ENCODE assay signal across 8 mouse cellular contexts in genomic region chr16:91043461-91044248, GRCm38 (mm10). TPM values are rescaled to one million over a fixed set of nuclear protein-coding genes. Genes with fewer than 3 reads are reported as not detected.
A peak's percentile ranks its signal among the peaks of the same experiment; 100 is the strongest.
DNase-seq lines count a peak whose midpoint lies in the region; ATAC-seq lines count a peak whose summit lies in the region.

No protein-coding gene starts in this region.

- ATAC-seq in hindbrain, embryonic 16.5 days, result peak; percentile 64
- ATAC-seq in megakaryocyte progenitor cell, adult 5-6 weeks (replicated peaks; ENCODE audit: poor library complexity), result peak; percentile 49

- H3K9ac ChIP-seq in hindbrain, embryonic 16.5 days (ENCODE audit: low read depth, low read length), result peak overlapping the region; percentile 91

- intact Hi-C loops in left cerebral cortex, postnatal 10 days (cut with DNase I), result no loop called here

- no peaks in the 10 kb centered on the region for H3K9me3 ChIP-seq in hindbrain, embryonic 16.5 days (ENCODE audit: control insufficient read depth, low read length)

- DNase-seq in R1 (ENCODE audit: low read depth, low spot score), result peak; percentile 82
- DNase-seq in cerebellum, adult 9-11 months, result peak; percentile 67
- DNase-seq in frontal cortex, postnatal 14 days (ENCODE audit: low spot score in 2 of 2), result peak; percentile 30 to 39
- peak; percentile 20 to 85 for DNase-seq in left cerebral cortex, postnatal 10 days (ENCODE audit: extremely low spot score in 1 of 2, low spot score in 2 of 2)
- DNase-seq in right cerebral cortex, postnatal 10 days (ENCODE audit: low spot score in 2 of 2), result peak; percentile 69 to 73
- peak; percentile 61 to 73 for DNase-seq in urinary bladder, postnatal 4 days (ENCODE audit: low spot score in 2 of 2)

- H3K4me1 ChIP-seq in hindbrain, embryonic 16.5 days (ENCODE audit: control insufficient read depth, insufficient read depth, low read depth, low read length), result peaks cover 11% of the 10 kb centered on the region

- H3K4me3 ChIP-seq in hindbrain, embryonic 16.5 days (ENCODE audit: low read length), result peak overlapping the region; percentile 74

- H3K36me3 ChIP-seq in hindbrain, embryonic 16.5 days (ENCODE audit: control insufficient read depth, insufficient read depth, low read length), result no peaks in the 10 kb centered on the region; the same call in 1 of the 2 replicates

- H3K4me2 ChIP-seq in hindbrain, embryonic 16.5 days (ENCODE audit: low read length), result peak overlapping the region; percentile 76

- no peaks in the 10 kb centered on the region for H3K27me3 ChIP-seq in hindbrain, embryonic 16.5 days (replicated peaks; ENCODE audit: control insufficient read depth, insufficient read depth, low read length)

- peak overlapping the region; percentile 96 for H3K27ac ChIP-seq in hindbrain, embryonic 16.5 days (ENCODE audit: low read depth, low read length)

- under 1% methylated on average over 57 of the region's 63 CpGs for WGBS in hindbrain, embryonic 16.5 days

RNA-seq across cellular contexts. Expression of gene Paxbp1, which starts 0.7 kb away (rescaled TPM):
- 48.8 and 60.2 TPM in 2 replicates for polyA plus RNA-seq in hindbrain, embryonic 16.5 days (2015; fragmentation: Nextera tagmentation; extraction: Ambion mirVana)
- 10 to 100 TPM; 57.1 to 57.5 TPM for total RNA-seq in left cerebral cortex, postnatal 10 days (2021)
- 69.4 and 95.7 TPM in 2 replicates for total RNA-seq in megakaryocyte progenitor cell, adult 5-6 weeks (2015)
- total RNA-seq in megakaryocyte progenitor cell, adult 5-6 weeks (2017), result 77.0 and 96.2 TPM in 2 replicates

RNA-seq across cellular contexts. Expression of gene Synj1, which starts 32.5 kb away (rescaled TPM):
- polyA plus RNA-seq in hindbrain, embryonic 16.5 days (2015; fragmentation: Nextera tagmentation; extraction: Ambion mirVana), result 48.6 and 50.3 TPM in 2 replicates
- total RNA-seq in left cerebral cortex, postnatal 10 days (2021), result 100 to 1,000 TPM; 231 to 243 TPM
- 38.8 and 46.3 TPM in 2 replicates for total RNA-seq in megakaryocyte progenitor cell, adult 5-6 weeks (2015)
- 16.2 and 19.1 TPM in 2 replicates for total RNA-seq in megakaryocyte progenitor cell, adult 5-6 weeks (2017)

RNA-seq across cellular contexts. Expression of gene 4932438H23Rik, which starts 51.3 kb away (rescaled TPM):
- 0.88 and 1.9 TPM in 2 replicates for polyA plus RNA-seq in hindbrain, embryonic 16.5 days (2015; fragmentation: Nextera tagmentation; extraction: Ambion mirVana)
- total RNA-seq in left cerebral cortex, postnatal 10 days (2021), result under 1 TPM; 0.32 to 0.34 TPM
- not detected in 2 replicates for total RNA-seq in megakaryocyte progenitor cell, adult 5-6 weeks (2015)
- total RNA-seq in megakaryocyte progenitor cell, adult 5-6 weeks (2017), result not detected in 2 replicates

Comparison
In these comparisons a context has a peak if more than half of its experiments do, and no peak if none do; other contexts are left out.
1. Peak in every context shown above with its lines: DNase-seq, ATAC-seq, H3K4me3 ChIP-seq and H3K27ac ChIP-seq.
2. RNA of gene Synj1, which starts 32.5 kb away (total RNA-seq): 231 to 243 TPM in left cerebral cortex, postnatal 10 days; 16.2 to 46.3 TPM in megakaryocyte progenitor cell, adult 5-6 weeks; every median in the first group is over 4 times any median in the second.